Comparison of ENCODE assay signal across 25 mouse cellular contexts in genomic region chr2:92752156-92752555, GRCm38 (mm10).
A peak's percentile ranks its signal among the peaks of the same experiment; 100 is the strongest.
DNase-seq lines count a peak whose midpoint lies in the region; ATAC-seq and TF ChIP-seq lines count a peak whose summit lies in the region.
"Had no signal": no experiment of that assay in that cellular context is flagged by ENCODE, and none has a peak within 500 bp of the region (broad histone marks: within the 10 kb centered on the region; RNA-seq: fewer than 3 reads in every experiment).

No protein-coding gene starts in this region.

- no peak for TF ChIP-seq EP300 in CH12.LX (IDR thresholded peaks at IDR 0.05; ENCODE audit: low read length)

- in situ Hi-C loops in CH12.LX (cut with MboI; ENCODE audit: low pct_ligation_motif_present, low pct_unique_long_range_greater_than_20kb, low sequenced_read_pairs), result no loop called here

- H3K27me3 ChIP-seq in kidney, embryonic 16.5 days (ENCODE audit: insufficient read depth, low read length), result no peaks in the 10 kb centered on the region
- H3K27me3 ChIP-seq in CH12.LX (replicated peaks), result peaks cover 9% of the 10 kb centered on the region
- no peaks in the 10 kb centered on the region for H3K27me3 ChIP-seq in splenic B cell, adult 2 months (ENCODE audit: control insufficient read depth, insufficient read depth, low read length, poor library complexity, severe bottlenecking)
- H3K27me3 ChIP-seq: embryonic facial prominence, embryonic 13.5 days; forebrain, embryonic 15.5 days; intestine, embryonic 15.5 days had no signal

- WGBS in kidney, embryonic 16.5 days, result 79% methylated on average over 3 of the region's 3 CpGs

- no peak for ATAC-seq in kidney, embryonic 16.5 days (ENCODE audit: low FRiP score, low TSS enrichment)
- ATAC-seq: forebrain, embryonic 15.5 days; hindbrain, embryonic 16.5 days; intestine, embryonic 15.5 days had no signal

- TF ChIP-seq POLR2A in CH12.LX (IDR thresholded peaks at IDR 0.05; ENCODE audit: low read depth, low read length), result peak; percentile 44

- no peaks in the 10 kb centered on the region for H3K36me3 ChIP-seq in kidney, embryonic 16.5 days (ENCODE audit: insufficient read depth, low read length)
- H3K36me3 ChIP-seq in CH12.LX (replicated peaks in 1 of 2; ENCODE audit: control insufficient read depth in 1 of 2, insufficient read depth in 1 of 2, low read length in 1 of 2), result no peaks in the 10 kb centered on the region
- no peaks in the 10 kb centered on the region for H3K36me3 ChIP-seq in splenic B cell, adult 2 months (ENCODE audit: control insufficient read depth, insufficient read depth, low read length, poor library complexity, severe bottlenecking)
- H3K36me3 ChIP-seq: embryonic facial prominence, embryonic 10.5 days; embryonic facial prominence, embryonic 13.5 days; forebrain, embryonic 15.5 days; hindbrain, embryonic 10.5 days; hindbrain, embryonic 13.5 days; intestine, embryonic 15.5 days had no signal

- no peak overlapping the region for H3K4me2 ChIP-seq in kidney, embryonic 16.5 days (replicated peaks; ENCODE audit: low read depth, low read length)
- 0 out of 2 replicates have a peak overlapping the region, but pooled peaks have one; percentile 45 for H3K4me2 ChIP-seq in CH12.LX (ENCODE audit: insufficient read depth, low read depth, poor library complexity, severe bottlenecking)
- H3K4me2 ChIP-seq: embryonic facial prominence, embryonic 13.5 days; forebrain, embryonic 15.5 days; heart, embryonic 11.5 days; hindbrain, embryonic 13.5 days; intestine, embryonic 15.5 days had no signal

- TF ChIP-seq RAD21 in CH12.LX (IDR thresholded peaks at IDR 0.05; ENCODE audit: low read depth, low read length), result no peak

- H3K79me2 ChIP-seq in CH12.LX (replicated peaks; ENCODE audit: control insufficient read depth, extremely low read depth, insufficient read depth, poor library complexity, severe bottlenecking), result no peaks in the 10 kb centered on the region

- peaks cover 7% of the 10 kb centered on the region; the same call in 1 of the 2 replicates for H3K4me1 ChIP-seq in kidney, embryonic 16.5 days (ENCODE audit: insufficient read depth, low read length)
- H3K4me1 ChIP-seq in CH12.LX (ENCODE audit: control insufficient read depth in 1 of 2, insufficient read depth in 2 of 2), result peaks cover 13 to 31% of the 10 kb centered on the region in 2 experiments
- H3K4me1 ChIP-seq: embryonic facial prominence, embryonic 13.5 days; intestine, embryonic 15.5 days had no signal

- no peak for DNase-seq in kidney, adult 9 months
- DNase-seq in urinary bladder, adult 2 months (ENCODE audit: low spot score), result peak; percentile 1
- DNase-seq in urinary bladder, postnatal 4 days (ENCODE audit: low spot score in 2 of 2), result no peak
- peak; percentile 30 for DNase-seq in CH12.LX (ENCODE audit: extremely low read depth)
- DNase-seq in splenic B cell, adult 2 months (ENCODE audit: low read depth, low spot score), result peak; percentile 8
- no peak for DNase-seq in cerebellum, adult 8-10 months
- no peak for DNase-seq in layer of hippocampus, adult 9-11 months
- DNase-seq: adrenal gland, adult 2 months; adrenal gland, postnatal 14 days; B cell, adult 2 months; cerebellum, adult 11 months; cerebellum, adult 2 months; cerebellum, postnatal 36 days; embryo, embryonic 11 days; gastrocnemius, postnatal 25 days; heart, adult 18-20 months had no signal

- no peak overlapping the region for H3K9ac ChIP-seq in kidney, embryonic 16.5 days (replicated peaks; ENCODE audit: low read length)
- 0 out of 2 replicates have a peak overlapping the region, but pooled peaks have one; percentile 8 for H3K9ac ChIP-seq in CH12.LX (ENCODE audit: insufficient read depth, low read depth)
- H3K9ac ChIP-seq: embryonic facial prominence, embryonic 13.5 days; forebrain, embryonic 15.5 days; hindbrain, embryonic 13.5 days; intestine, embryonic 15.5 days had no signal

- H3K27ac ChIP-seq in kidney, embryonic 16.5 days (ENCODE audit: low read length), result 0 out of 2 replicates have a peak overlapping the region, but pooled peaks have one; percentile 20
- no peak overlapping the region for H3K27ac ChIP-seq in CH12.LX (ENCODE audit: insufficient read depth, low read depth)
- H3K27ac ChIP-seq: embryonic facial prominence, embryonic 10.5 days; embryonic facial prominence, embryonic 13.5 days; forebrain, embryonic 15.5 days; hindbrain, embryonic 13.5 days; intestine, embryonic 15.5 days had no signal

- H3K4me3 ChIP-seq in kidney, embryonic 16.5 days (ENCODE audit: low read length), result no peak overlapping the region
- H3K4me3 ChIP-seq in CH12.LX (replicated peaks in 1 of 3; ENCODE audit: low read depth in 2 of 3, low read length in 2 of 3, poor library complexity in 1 of 3), result peak overlapping the region in 2 of 3 experiments; percentile 21 to 32
- H3K4me3 ChIP-seq: embryonic facial prominence, embryonic 10.5 days; embryonic facial prominence, embryonic 13.5 days; forebrain, embryonic 15.5 days; hindbrain, embryonic 10.5 days; hindbrain, embryonic 13.5 days; intestine, embryonic 15.5 days had no signal

- no peak for TF ChIP-seq CTCF in CH12.LX (conservative IDR thresholded peaks at IDR 0.05 in 1 of 2, IDR thresholded peaks at IDR 0.05 in 1 of 2; ENCODE audit: low read depth in 2 of 2, low read length in 2 of 2)

- dilution Hi-C loops in CH12.LX (cut with MboI; ENCODE audit: extremely low pct_ligation_motif_present, extremely low pct_unique_long_range_greater_than_20kb, low sequenced_read_pairs), result no loop called here

- no peaks in the 10 kb centered on the region for H3K9me3 ChIP-seq in kidney, embryonic 16.5 days (ENCODE audit: low read length)
- no peaks in the 10 kb centered on the region for H3K9me3 ChIP-seq in CH12.LX (replicated peaks; ENCODE audit: low read length)
- H3K9me3 ChIP-seq: embryonic facial prominence, embryonic 10.5 days; embryonic facial prominence, embryonic 13.5 days; forebrain, embryonic 15.5 days; hindbrain, embryonic 10.5 days; hindbrain, embryonic 13.5 days; intestine, embryonic 15.5 days had no signal

TF ChIP-seq in CH12.LX, 34 proteins besides CTCF, POLR2A, EP300 and RAD21:
- TF ChIP-seq E2F4 (IDR thresholded peaks at IDR 0.05; ENCODE audit: insufficient replicate concordance, low read depth, low read length) (no peak), NRF1 (IDR thresholded peaks at IDR 0.05; ENCODE audit: low read depth, low read length) (no peak), ELF1 (IDR thresholded peaks at IDR 0.05; ENCODE audit: low read depth, low read length) (peak; percentile 55; the same call in 1 of the 2 replicates), UBTF (IDR thresholded peaks at IDR 0.05; ENCODE audit: low read depth, low read length) (no peak), MYC (IDR thresholded peaks at IDR 0.05; ENCODE audit: low read depth, low read length) (no peak), RCOR1 (conservative IDR thresholded peaks at IDR 0.05; ENCODE audit: low read depth, low read length) (no peak), MAFK (IDR thresholded peaks at IDR 0.05; ENCODE audit: insufficient replicate concordance, low read length) (no peak), HCFC1 (IDR thresholded peaks at IDR 0.05; ENCODE audit: low read depth, low read length) (peak; percentile 52)

Comparison
In these comparisons a context has a peak if more than half of its experiments do, and no peak if none do; other contexts are left out.
1. DNase-seq: peak in urinary bladder, adult 2 months (single experiment), CH12.LX (single experiment) and splenic B cell, adult 2 months (single experiment); none in kidney, adult 9 months (single experiment), urinary bladder, postnatal 4 days (0 of 2), cerebellum, adult 8-10 months (single experiment) and layer of hippocampus, adult 9-11 months (single experiment).